Mouse (Mus musculus) spleen, adult 2 months (tissue): ENCODE results near the gene Arhgef17.

Source experiments
- CTCF ChIP-seq: fragments of 200-500 bp; IDR thresholded peaks from 2 replicates; pipeline ENCODE4 v1.5.1; 2011; ENCODE audit warnings: mild to moderate bottlenecking, inconsistent platforms; ENCODE audit not compliant: insufficient read depth, insufficient read length, insufficient replicate concordance; ENCODE audit errors: extremely low read depth
- POLR2A ChIP-seq: fragments of 200-500 bp; IDR thresholded peaks from 2 replicates; pipeline ENCODE4 v1.6.1; 2011; ENCODE audit warnings: low read depth, low read length, inconsistent platforms

DNA sequence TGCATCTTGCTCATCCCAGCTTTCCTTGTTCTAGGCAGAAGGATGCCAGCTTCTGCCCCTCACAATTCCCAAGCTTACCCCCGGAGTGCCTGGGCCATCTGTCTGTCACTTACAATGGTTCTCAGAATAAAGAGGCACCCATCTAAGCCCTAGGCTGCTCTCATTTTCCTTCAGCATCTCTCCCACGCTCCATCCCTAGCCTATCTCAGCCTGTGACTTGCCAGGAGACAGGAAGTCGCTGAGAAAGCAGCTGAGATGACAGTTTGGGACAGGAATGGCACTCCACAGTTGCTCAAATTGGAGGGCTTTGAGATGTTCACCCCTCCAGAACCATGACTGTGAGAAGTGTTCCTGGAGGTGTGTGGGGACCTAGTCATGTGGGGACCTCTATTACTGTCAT is 41.0 kb upstream of the Arhgef17 start:
- TF ChIP-seq POLR2A (no peak), CTCF (no peak)
